Mouse (Mus musculus): ENCODE data around the gene Gpr39.

Gpr39 gene

DNA sequence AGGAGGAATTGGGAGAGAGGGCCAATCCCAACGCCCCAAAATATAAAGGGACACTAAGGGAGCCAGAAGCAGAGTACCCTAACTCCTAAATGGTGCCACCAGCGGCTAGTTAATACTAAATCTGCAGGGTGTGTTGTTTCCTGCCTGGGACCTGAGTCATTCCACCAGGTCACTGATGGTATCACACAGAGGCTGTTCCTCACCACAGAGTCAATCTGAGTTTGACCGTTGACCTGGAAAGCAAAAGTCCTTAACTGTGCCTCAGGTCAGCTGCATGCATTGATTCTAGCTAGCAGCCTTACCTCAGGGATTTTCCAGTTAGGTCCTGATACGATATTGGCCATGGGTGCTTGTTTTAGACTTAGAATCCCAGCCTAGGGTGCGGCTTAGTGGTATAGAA lies 17.5 kb downstream of the Gpr39 start:
- no peak for DNase-seq (ENCODE audit: low spot score in 2 of 2)

DNA sequence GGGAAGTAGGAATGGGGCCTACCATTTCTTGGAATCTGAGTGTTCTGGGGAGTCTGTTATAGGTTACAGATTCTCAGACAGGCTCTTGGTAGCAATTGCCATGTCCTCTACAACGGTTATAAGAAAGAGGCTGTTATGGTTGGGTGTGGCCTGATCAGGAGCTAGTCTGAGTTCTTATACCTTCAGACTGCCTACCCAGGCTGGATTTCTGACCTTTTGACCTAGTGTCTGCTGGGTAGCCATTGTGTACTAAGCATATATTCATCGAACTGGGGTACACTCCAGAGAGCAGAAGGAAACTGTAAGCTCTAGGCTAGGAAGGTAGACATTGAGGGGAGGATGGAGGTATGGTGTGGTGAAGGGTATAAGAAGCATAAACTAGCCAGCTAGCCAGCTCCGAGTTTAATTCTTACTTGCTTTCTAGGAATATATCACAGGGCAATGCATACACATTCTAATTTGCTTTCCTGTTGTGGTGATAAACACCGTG lies 24.4 kb downstream of the Gpr39 start:
- no peak for DNase-seq (ENCODE audit: low spot score in 2 of 2)

DNA sequence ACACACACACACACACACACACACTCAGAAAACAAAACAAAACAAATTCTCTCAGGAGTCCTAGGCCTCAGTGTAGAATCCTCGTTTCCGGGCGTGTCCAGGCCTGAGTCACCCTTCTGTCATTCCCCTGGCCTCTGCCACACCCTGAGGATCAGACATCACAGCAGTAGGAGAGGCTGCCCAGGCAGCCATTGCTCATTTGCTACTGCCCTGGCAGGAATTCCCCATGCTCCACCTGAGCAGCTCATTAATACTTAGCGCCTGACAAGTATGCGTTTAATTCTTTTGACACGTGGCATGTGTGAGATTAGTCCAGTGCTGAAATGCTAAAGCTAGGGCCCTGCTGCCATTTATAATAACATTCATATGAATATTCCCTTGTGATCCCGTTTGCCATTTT lies 25.0 kb downstream of the Gpr39 start:
- DNase-seq (ENCODE audit: low spot score in 2 of 2), result no peak

DNA sequence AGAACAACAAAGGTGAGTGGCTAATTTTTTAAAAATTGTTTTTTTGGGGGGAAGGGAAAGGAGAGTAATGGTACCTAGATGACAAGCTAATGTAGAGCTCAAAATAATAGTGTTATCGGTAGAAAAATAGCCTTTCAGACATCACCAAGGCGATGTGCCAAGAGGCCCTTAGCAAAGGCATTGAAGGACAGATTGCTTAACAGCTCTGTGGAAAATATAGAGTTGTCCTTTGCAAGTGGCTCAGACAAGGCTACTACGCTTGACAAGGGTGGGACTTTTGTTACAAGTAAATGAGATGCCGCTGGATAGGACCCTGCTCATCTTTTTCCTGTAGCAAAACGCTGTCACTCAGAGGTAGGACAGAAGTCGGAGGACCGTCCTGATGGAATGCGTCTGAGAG lies 25.5 kb downstream of the Gpr39 start:
- no peak for DNase-seq (ENCODE audit: low spot score in 2 of 2)

DNA sequence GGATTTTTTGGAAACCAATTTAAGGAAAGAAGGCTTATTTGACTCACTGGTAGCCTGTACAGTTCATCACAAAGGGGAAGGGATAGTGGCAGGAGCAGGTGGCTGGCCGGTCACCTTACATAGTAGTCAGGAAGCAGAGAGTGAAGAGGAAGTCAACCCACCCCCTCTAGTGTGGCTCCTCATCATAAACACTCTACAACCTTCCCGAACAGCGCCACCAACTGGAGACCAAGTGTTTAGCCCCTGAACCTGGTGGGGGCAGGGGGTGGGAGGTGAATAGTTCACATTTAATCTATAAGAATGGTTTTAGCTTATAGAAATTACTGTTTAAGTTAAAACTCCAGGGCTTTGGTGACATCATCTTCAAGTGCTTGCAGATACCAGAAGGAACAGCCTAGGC lies 28.6 kb downstream of the Gpr39 start:
- no peak for DNase-seq (ENCODE audit: low spot score in 2 of 2)

DNA sequence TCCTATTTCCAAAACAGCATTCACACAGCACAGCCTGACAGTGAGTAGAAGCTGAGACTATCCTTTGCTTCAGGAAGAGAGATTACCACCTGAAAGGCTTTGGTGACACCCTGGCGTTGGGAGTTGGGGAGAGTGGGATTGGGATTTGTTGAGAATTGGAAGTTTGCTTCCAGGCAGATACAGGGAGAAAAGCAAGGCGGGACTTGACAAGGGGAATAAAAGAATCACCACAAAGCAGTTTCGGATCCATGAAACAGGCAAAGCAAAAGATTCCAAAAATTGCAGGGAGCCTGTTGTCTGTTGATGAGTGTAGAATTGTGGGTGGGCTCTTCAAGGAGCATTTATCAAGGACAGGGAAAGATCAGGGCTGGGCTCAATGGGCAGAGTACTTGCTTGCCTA lies 38.5 kb downstream of the Gpr39 start:
- no peak for DNase-seq (ENCODE audit: low spot score in 2 of 2)

DNA sequence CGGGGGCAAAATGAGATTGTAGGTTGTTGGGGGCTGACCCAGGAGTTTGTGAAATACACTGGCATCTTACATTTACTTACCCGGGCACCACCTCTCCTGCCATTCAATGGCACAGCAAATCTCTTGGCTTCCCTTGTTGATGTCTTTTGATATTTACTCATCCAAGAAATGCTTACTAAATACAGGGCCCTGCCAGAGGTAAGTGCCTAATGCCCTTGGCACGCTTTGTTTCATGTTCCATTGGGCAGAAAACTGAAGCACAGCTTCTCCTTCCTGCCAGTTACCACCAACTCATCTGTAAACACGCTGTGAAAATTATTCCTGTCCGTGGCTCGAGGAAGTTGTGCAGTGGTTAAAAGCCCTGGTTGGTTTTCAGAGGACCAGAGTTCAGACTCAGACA lies 39.4 kb downstream of the Gpr39 start:
- no peak for DNase-seq (ENCODE audit: low spot score in 2 of 2)

DNA sequence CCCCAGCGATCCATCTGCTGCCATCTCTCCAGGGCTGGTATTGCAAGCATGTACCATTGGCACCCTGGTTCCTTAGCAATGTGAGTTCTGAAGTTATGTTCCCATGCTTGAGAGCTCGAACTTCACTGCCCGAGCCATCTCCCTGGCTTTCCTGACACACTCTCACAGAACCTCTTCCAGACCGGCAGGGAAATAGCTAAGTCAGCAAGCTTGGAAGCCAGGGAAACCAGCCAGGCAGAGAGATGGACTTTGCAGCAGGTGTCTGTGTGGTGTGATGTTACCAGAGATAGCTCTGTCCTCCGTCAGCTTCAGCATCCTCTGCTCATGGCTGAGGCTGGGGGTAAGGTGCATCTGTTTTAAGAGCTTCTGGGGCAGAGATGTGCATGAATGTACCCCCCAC lies 41.1 kb downstream of the Gpr39 start:
- DNase-seq (ENCODE audit: low spot score in 2 of 2), result no peak

DNA sequence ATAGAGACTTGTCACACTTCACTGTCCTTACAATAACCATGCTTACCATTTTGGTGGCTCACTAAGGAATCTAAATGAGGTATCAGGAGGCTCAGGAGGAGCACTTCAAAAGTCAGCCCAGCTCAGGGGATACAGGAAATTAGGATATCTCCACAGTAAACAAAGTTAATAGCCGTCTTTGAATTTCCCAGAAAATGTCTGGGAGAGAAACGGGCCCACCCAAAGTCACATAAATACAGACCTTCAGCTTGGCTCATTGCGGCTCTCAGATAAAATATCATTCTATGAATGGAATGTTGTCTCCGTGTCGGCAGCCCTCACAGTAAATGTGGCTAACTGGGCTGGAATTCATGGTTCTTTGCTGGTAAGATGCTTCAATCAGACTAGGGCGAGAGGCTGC lies 42.3 kb downstream of the Gpr39 start:
- no peak for DNase-seq (ENCODE audit: low spot score in 2 of 2)

DNA sequence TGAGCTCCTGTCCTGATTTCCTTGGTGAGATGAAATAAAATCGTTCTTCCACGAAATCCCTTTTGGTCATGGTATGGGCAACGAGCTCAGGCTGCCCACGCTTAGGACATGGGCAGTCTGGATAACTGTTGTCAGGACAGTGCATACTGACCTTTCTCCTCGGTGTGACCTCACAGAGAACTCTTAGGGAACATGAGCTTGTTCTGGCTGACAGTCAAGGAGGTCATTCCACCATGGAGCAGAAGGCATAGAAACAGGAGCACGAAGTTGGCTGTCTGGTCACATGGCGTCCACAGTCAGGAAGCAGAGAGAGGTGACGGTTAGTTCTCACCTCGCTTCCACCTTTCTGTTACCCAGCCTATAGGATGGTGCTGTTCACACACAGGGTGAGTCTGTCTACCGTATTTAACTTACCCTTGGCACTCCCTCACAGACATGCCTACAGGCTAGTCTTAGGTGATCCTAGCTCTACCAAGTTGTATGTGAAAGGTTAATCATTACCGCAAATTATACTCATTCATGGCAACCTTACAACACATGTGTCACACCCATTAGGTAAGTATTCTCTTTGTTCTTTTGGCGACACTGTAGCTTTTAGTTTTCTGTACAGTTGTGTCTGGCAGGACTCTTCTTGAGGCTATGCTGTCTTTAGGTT lies 44.4 kb downstream of the Gpr39 start:
- no peak for DNase-seq (ENCODE audit: low spot score in 2 of 2)

DNA sequence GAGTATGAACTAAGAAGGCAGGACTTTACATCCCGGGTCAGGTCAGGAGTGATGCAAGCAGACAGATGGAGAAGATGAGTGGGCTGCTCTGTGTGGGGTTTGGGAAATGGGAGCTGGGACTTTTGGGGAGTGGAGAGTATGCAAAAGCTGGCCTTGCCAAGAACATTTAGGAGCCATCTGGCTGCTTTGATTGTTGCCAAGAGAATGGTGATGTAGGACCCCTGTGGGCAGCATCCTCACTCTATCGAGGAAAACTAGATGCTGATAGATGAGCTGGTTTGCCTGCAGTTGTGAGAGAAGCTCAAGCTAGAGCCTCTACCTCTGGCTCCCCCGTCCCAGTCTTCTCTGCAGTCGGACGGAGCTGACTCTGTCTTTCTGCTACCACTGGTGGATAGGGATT lies 47.5 kb downstream of the Gpr39 start:
- DNase-seq (ENCODE audit: low spot score in 2 of 2), result peak; percentile 72 to 83

DNA sequence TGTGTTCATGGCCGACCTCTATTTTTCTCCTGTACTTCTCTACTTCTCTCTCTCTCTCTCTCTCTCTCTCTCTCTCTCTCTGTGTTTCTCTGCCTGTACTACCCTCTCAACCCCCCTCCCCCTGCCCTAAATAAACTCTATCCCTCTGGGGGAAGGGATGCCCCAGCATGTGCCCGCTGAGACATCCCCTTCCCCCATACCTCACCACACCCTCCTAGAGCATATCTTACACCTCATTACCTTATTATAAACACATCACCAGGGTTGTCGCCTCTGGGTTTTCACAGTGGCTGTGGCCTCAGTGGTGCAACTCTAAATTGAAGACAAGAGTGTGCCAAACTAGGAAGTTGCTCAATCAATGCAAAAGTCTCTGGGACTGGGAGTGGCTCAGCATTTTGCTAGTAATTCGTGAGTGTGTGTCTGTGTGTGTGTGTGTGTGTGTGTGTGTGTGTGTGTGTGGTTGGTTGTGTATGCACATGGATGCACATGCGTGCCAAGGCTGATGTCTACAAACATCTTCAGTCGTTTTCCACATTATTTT lies 52.3 kb downstream of the Gpr39 start:
- DNase-seq (ENCODE audit: low spot score in 2 of 2), result no peak

DNA sequence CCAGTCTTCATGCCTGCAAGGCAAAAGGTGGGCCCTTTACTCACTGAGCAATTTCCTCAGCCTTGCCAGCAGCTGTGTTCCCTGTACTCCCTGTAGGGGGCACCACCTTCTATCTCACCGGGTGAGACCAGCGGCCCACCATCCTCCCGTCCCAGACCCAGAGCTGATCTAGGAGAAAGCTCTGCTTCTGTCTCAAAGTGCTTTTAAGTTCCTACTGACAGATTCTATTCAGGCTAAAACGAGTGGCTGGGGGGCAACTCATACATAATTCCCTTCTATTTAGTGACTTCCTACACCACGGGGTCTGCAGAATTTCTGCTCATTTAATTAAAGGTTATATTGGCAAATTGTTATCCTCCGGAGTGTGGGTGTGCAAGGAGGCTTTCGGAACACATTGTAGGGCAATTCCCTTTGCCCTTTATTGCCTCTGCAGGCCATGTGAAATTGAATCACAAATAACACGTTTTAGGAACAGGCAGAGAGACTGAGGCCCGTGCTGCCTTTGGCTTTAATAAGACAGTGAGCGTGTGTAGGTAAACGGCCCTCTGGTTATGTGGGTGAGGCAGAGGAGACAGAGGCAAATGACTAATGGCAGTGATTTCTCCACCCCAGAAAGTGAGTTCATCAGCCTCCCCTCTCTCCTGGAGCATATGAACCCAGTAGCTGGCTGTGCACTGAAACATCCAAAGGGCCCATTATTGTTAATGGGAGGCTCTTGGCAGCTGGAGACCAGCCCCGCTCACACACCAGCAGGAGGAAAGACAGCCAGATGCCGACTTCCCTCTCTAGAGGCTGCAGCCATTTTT lies 53.1 kb downstream of the Gpr39 start:
- peak in 1 of 2 experiments; percentile 37 for DNase-seq (ENCODE audit: low spot score in 2 of 2)

DNA sequence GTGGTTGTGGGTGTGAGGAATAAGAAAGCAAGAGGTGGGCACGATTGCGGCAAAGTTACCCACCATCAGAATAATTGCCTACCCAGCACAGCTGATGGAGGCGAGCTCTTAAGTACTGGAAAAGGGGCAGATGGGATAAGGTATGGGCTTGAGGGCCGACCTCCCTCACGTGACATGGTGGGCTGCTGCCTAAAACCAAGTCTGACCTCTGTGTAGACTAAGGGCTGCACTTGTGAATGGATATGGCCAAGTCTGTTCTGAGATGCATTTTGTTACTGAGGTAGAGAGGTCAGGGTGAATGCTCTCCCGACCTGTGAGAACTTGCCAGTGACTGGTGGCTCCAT lies 53.7 kb downstream of the Gpr39 start:
- DNase-seq (ENCODE audit: low spot score in 2 of 2), result no peak

DNA sequence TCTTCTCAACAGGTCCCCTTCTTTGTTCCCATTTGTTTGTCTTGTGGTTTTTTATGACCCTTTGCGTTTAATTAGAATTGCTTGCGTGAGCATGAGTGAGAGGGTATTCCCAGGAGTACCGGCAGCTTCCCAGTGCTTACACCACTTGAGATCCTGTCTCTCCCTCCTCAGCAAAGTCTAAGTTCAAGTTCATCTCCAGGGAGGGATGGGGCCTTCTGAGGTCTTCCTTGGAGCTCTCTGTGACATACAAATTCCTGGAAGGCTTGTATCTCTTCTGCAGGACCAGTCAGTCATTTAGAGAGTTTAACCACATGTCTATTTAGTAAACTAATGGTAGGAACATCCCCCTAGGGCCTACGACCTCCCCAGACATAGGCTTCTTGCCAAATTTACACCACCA lies 55.1 kb downstream of the Gpr39 start:
- no peak for DNase-seq (ENCODE audit: low spot score in 2 of 2)

DNA sequence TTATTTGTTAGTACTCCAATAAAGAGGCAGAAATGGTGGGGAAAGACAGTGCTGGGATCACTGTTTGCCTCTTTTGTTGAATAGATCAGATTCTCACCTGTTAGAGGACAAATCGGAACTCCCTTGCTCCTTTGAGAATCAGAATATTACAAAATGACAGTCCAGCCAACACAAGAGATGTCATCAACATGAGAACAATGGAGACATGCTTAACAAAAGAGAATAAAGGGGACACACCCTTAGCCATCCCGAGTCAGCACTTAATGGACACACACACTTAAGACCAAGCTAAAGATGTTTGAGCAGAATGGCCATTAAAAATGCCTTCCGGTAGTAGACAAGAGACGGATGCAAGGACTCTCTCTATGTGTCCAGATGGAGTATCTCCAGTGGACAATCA lies 68.0 kb downstream of the Gpr39 start:
- DNase-seq (ENCODE audit: low spot score in 2 of 2), result no peak

DNA sequence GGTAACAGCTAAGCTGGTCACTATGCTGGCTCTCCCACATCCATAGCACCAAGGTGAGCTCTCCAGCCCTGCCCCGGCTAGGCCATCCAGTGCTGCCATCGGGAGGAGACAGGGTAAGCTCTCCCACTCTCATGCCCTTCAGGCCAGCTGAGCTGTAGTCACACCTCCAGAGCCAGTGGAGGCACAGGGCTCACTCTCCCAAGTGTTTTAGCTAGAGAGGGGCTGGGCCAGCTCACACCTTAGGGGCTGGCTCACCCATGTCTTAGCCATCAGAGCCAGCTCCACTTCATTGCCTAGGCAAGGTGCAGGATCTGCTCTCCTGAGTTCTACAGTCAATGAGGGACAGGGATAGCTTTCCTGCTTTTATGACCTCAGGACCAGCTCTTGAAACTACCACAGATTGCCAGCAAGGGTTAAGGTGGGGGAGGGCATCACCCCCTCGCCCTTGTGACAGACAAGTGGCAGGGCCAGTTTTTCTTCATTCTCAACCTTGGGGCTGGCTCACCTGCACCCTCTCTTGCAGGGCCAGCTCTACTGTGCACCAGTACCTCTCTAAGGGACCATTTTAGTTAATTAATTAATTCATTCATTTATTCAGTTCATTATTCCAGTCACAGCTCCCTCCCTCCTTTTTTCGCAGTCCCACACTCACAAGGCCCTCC lies 78.7 kb downstream of the Gpr39 start:
- DNase-seq (ENCODE audit: low spot score in 2 of 2), result no peak

DNA sequence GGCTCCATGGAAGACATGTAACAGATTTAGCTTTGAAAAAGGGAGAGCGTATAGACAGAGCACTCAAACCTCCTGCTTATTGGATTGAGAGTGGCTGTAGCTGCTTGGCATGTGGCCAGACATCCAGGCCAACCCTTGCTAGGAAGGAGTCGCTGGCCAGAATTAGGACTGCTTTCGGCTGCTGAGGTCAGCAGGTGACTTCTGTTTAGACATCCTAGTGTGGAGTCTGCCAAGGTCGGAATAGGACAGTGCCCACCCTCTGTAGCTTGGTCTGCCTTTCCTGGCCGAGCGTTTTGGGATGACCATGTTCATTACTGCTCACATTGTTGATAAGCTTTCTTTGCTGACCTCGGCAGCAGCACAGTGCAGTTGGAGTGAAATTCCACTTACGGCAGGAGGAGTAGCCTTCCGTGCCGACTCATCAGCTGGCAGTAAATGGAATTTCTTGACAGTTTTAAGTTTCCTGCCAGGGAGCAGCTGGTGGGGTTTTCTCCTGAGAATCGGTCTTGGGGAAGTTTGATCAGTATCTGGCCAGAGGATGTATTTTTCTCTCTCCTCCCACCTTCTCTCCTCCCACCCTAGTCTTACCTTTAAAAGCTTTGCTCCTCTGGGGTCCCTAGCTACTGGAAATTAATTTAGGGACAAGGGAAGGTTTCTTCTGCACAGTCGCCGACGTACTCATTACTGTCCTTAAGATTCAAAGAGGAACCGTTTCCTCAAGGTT lies 83.3 kb downstream of the Gpr39 start:
- DNase-seq (ENCODE audit: low spot score in 2 of 2), result peak; percentile 35 to 40

DNA sequence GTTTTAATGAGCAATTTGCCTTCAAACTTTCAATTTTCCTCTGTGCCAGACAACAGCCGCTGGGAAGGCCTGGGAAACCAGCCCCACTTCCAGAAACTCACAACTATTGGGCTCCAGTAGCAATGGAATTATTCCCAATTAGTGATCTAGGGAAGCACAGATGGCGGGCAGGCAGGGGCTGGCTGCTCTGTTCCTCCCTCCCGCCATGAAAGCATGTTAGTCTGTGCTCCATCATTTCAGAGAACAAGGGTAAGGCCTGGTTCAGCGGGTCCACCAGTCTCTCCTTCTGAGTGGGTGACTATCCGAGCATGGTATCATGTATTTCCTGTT lies 83.9 kb downstream of the Gpr39 start:
- peak; percentile 39 to 46 for DNase-seq (ENCODE audit: low spot score in 2 of 2)

DNA sequence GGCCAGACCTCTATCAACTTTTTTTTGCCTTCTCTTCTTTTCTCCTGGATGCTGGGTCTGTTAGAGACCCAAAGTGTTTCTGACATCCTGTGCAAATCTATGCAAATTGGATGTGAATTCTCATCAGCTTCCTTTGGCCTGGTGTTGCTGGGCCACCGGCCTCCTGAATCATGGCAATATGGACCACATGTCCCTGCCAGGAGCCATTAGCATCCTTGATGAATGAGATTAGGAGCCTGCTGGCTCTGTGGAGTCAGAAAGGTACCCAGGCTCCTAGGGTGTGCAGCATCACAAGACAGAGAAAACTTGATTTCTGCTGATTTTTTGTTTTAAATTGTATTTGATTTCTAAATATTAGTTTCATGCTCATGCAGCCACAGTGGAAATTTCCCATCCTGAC lies 85.3 kb downstream of the Gpr39 start:
- no peak for DNase-seq (ENCODE audit: low spot score in 2 of 2)

DNA sequence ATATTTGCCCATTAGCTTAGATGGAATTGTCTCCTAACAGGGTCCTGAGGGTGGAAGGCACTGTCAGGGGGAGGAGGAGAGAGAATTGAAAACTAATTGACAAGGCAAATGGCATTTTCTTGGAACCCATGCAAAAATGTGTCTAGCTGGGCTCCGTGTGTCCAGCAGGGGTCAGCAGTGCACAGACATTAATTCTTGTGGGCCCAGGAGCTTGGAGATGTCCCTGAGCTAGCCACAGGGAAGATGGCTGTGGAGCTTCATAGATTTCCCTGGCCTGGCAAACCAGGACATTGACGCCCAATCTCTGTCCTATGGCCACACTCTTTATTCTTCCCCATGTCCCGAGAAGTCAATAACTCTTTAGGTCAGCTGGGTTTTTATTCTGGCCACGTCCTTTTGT lies 113.0 kb downstream of the Gpr39 start:
- peak; percentile 62 to 79 for DNase-seq (ENCODE audit: low spot score in 2 of 2)

DNA sequence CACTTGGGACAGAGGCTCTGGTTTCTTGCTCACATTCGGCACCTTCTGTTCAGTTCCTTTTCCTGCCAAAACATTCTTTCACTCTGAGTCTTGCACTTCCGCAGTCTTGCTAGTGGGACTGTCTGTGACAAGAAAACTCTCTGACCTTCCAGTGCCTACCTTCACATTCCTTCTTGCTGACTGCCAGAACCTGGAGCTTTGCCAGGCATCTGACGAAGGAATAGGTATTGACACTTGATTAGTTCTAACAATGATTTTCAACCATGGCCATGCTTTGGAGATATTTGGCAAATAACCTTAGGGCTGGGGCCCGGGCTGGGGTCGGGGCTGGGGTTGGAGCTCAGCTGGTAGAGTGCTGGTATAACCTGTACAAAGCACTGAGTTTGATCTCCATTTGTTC lies 123.7 kb downstream of the Gpr39 start:
- no peak for DNase-seq (ENCODE audit: low spot score in 2 of 2)
